Mouse (Mus musculus): Measurements from ENCODE around the gene Rnf151. TPM values are rescaled to one million over a fixed set of nuclear protein-coding genes. Genes with fewer than 3 reads are reported as not detected.

Gene Rnf151
- polyA plus RNA-seq, 1 experiment from 2014 or later: not detected

GRCm38 (mm10) chr17:24743896-24744295 is 26.0 kb upstream of the Rnf151 start:
- H3K9me3 ChIP-seq (ENCODE audit: low read length): no peaks in the 10 kb centered on the region
- H3K27me3 ChIP-seq (ENCODE audit: insufficient read depth, low read length): no peaks in the 10 kb centered on the region
- no peak overlapping the region for H3K9ac ChIP-seq (replicated peaks)
- 70% methylated on average over 5 of the region's 5 CpGs for WGBS (ENCODE audit: insufficient replicate concordance)
- no peak for TF ChIP-seq CTCF (IDR thresholded peaks at IDR 0.05; ENCODE audit: low read depth)
- TF ChIP-seq EP300 (IDR thresholded peaks at IDR 0.05; ENCODE audit: low read depth): no peak
- DNase-seq: no peak
- H3K4me1 ChIP-seq (ENCODE audit: insufficient read depth): peaks cover 19% of the 10 kb centered on the region
- no peak overlapping the region for H3K4me2 ChIP-seq (ENCODE audit: low read depth, low read length)
- no peak for ATAC-seq
- 0 out of 2 replicates have a peak overlapping the region, but pooled peaks have one; percentile 86 for H3K27ac ChIP-seq (ENCODE audit: low read depth)
- H3K4me3 ChIP-seq (ENCODE audit: low read depth, low read length): no peak overlapping the region
- peaks cover 31% of the 10 kb centered on the region for H3K36me3 ChIP-seq (replicated peaks; ENCODE audit: insufficient read depth, low read length)

- TF ChIP-seq CTCF (IDR thresholded peaks at IDR 0.05; ENCODE audit: low read depth) (no peak), EP300 (IDR thresholded peaks at IDR 0.05; ENCODE audit: low read depth) (peak; percentile 56; the same call in 1 of the 2 replicates)
- Histone ChIP-seq H3K9ac (replicated peaks) (no peak overlapping the region), H3K9me3 (ENCODE audit: low read length) (no peaks in the 10 kb centered on the region), H3K27ac (ENCODE audit: low read depth) (peak overlapping the region; percentile 86), H3K4me1 (ENCODE audit: insufficient read depth) (peaks cover 22% of the 10 kb centered on the region), H3K36me3 (replicated peaks; ENCODE audit: insufficient read depth, low read length) (peaks cover 31% of the 10 kb centered on the region), H3K4me2 (ENCODE audit: low read depth, low read length) (peak overlapping the region; percentile 35; the same call in 1 of the 2 replicates), H3K4me3 (ENCODE audit: low read depth, low read length) (no peak overlapping the region), H3K27me3 (ENCODE audit: insufficient read depth, low read length) (no peaks in the 10 kb centered on the region)
- DNase-seq: peak; percentile 68
- WGBS (ENCODE audit: insufficient replicate concordance): 47% methylated on average over 8 of the region's 8 CpGs
- ATAC-seq: peak; percentile 78
Measured at GRCm38 (mm10) chr17:24742307-24742706, 24.4 kb upstream of the Rnf151 start.

- Histone ChIP-seq H3K4me3 (ENCODE audit: low read depth, low read length) (no peak overlapping the region), H3K4me1 (ENCODE audit: insufficient read depth) (peaks cover 36% of the 10 kb centered on the region), H3K36me3 (replicated peaks; ENCODE audit: insufficient read depth, low read length) (peaks cover 31% of the 10 kb centered on the region), H3K27me3 (ENCODE audit: insufficient read depth, low read length) (no peaks in the 10 kb centered on the region), H3K9ac (replicated peaks) (no peak overlapping the region), H3K27ac (ENCODE audit: low read depth) (no peak overlapping the region), H3K4me2 (ENCODE audit: low read depth, low read length) (no peak overlapping the region), H3K9me3 (ENCODE audit: low read length) (no peaks in the 10 kb centered on the region)
- DNase-seq (no peak), ATAC-seq (no peak)
- WGBS (ENCODE audit: insufficient replicate concordance): 71% methylated on average over 8 of the region's 8 CpGs
- no peak for TF ChIP-seq CTCF (IDR thresholded peaks at IDR 0.05; ENCODE audit: low read depth)
- TF ChIP-seq EP300 (IDR thresholded peaks at IDR 0.05; ENCODE audit: low read depth): no peak
Measured at GRCm38 (mm10) chr17:24739926-24740325, 22.1 kb upstream of the Rnf151 start.

- ATAC-seq (no peak), DNase-seq (peak; percentile 60)
- H3K27me3 ChIP-seq (ENCODE audit: insufficient read depth, low read length): no peaks in the 10 kb centered on the region
- H3K36me3 ChIP-seq (replicated peaks; ENCODE audit: insufficient read depth, low read length): peaks cover 30% of the 10 kb centered on the region
- H3K4me3 ChIP-seq (ENCODE audit: low read depth, low read length): peak overlapping the region; percentile 90
- 62% methylated on average over 4 of the region's 4 CpGs for WGBS (ENCODE audit: insufficient replicate concordance)
- peak overlapping the region; percentile 98 for H3K27ac ChIP-seq (ENCODE audit: low read depth)
- peaks cover 36% of the 10 kb centered on the region for H3K4me1 ChIP-seq (ENCODE audit: insufficient read depth)
- H3K9me3 ChIP-seq (ENCODE audit: low read length): no peaks in the 10 kb centered on the region
- H3K4me2 ChIP-seq (ENCODE audit: low read depth, low read length): peak overlapping the region; percentile 98
- H3K9ac ChIP-seq (replicated peaks): peak overlapping the region; percentile 92
- TF ChIP-seq CTCF (IDR thresholded peaks at IDR 0.05; ENCODE audit: low read depth) (no peak), EP300 (IDR thresholded peaks at IDR 0.05; ENCODE audit: low read depth) (no peak)
Measured at GRCm38 (mm10) chr17:24738238-24738637, 20.4 kb upstream of the Rnf151 start.

- Histone ChIP-seq H3K27me3 (ENCODE audit: insufficient read depth, low read length) (no peaks in the 10 kb centered on the region), H3K4me2 (ENCODE audit: low read depth, low read length) (peak overlapping the region; percentile 98), H3K9me3 (ENCODE audit: low read length) (no peaks in the 10 kb centered on the region), H3K4me1 (ENCODE audit: insufficient read depth) (peaks cover 30% of the 10 kb centered on the region), H3K4me3 (ENCODE audit: low read depth, low read length) (peak overlapping the region; percentile 90), H3K9ac (replicated peaks) (peak overlapping the region; percentile 92), H3K36me3 (replicated peaks; ENCODE audit: insufficient read depth, low read length) (peaks cover 24% of the 10 kb centered on the region), H3K27ac (ENCODE audit: low read depth) (peak overlapping the region; percentile 98)
- ATAC-seq (peak; percentile 6; the same call in 1 of the 2 replicates), DNase-seq (peak; percentile 36)
- 20% methylated on average over 8 of the region's 8 CpGs for WGBS (ENCODE audit: insufficient replicate concordance)
- TF ChIP-seq CTCF (IDR thresholded peaks at IDR 0.05; ENCODE audit: low read depth) (peak; percentile 46), EP300 (IDR thresholded peaks at IDR 0.05; ENCODE audit: low read depth) (no peak)
Measured at GRCm38 (mm10) chr17:24737135-24737810, 19.4 kb upstream of the Rnf151 start.

GRCm38 (mm10) chr17:24736330-24737051 is 18.6 kb upstream of the Rnf151 start, which contains the start of gene Msrb1:
Gene Msrb1 (plus strand): TSS chr17:24736642.
- H3K27me3 ChIP-seq (ENCODE audit: insufficient read depth, low read length): no peaks in the 10 kb centered on the region
- H3K27ac ChIP-seq (ENCODE audit: low read depth): peak within 1 kb of the TSS; percentile 98
- peaks cover 27% of the 10 kb centered on the region for H3K4me1 ChIP-seq (ENCODE audit: insufficient read depth)
- ATAC-seq (peak; percentile 96), DNase-seq (peak; percentile 99)
- peak within 1 kb of the TSS; percentile 92 for H3K9ac ChIP-seq (replicated peaks)
- H3K9me3 ChIP-seq (ENCODE audit: low read length): no peaks in the 10 kb centered on the region
- WGBS (ENCODE audit: insufficient replicate concordance): under 1% methylated on average over 29 of the region's 29 CpGs
- no peak for TF ChIP-seq CTCF (IDR thresholded peaks at IDR 0.05; ENCODE audit: low read depth)
- no peak; the same call in 1 of the 2 replicates for TF ChIP-seq EP300 (IDR thresholded peaks at IDR 0.05; ENCODE audit: low read depth)
- peak within 1 kb of the TSS; percentile 98 for H3K4me2 ChIP-seq (ENCODE audit: low read depth, low read length)
- H3K4me3 ChIP-seq (ENCODE audit: low read depth, low read length): peak within 1 kb of the TSS; percentile 90
- H3K36me3 ChIP-seq (replicated peaks; ENCODE audit: insufficient read depth, low read length): peaks cover 20% of the 10 kb centered on the region

Data from liver, postnatal 0 days (tissue).